Mouse (Mus musculus) hindbrain, embryonic 12.5 days (tissue): ENCODE results near the gene Fam83f. TPM values are rescaled to one million over a fixed set of nuclear protein-coding genes. Genes with fewer than 3 reads are reported as not detected.

ENCODE experiments used
- ATAC-seq: fragments of 200-750 bp; cut with Nextera tagmentation; 2 replicates; pipeline ENCODE4 v1.8.0; 2017; ENCODE audit warnings: moderate TSS enrichment; ENCODE audit not compliant: low FRiP score
- H3K27ac ChIP-seq: fragments of 300-500 bp; sonication (generic); 2 replicates; pipeline ENCODE4 v1.5.1; 2016; ENCODE audit warnings: mild to moderate bottlenecking
- H3K27me3 ChIP-seq: fragments of 300-500 bp; sonication (generic); 2 replicates; pipeline ENCODE4 v1.6.1; 2016; ENCODE audit warnings: mild to moderate bottlenecking
- H3K36me3 ChIP-seq: fragments of 300-500 bp; sonication (generic); 2 replicates; pipeline ENCODE4 v1.6.1; 2016; ENCODE audit warnings: mild to moderate bottlenecking
- H3K4me1 ChIP-seq: fragments of 300-500 bp; sonication (generic); 2 replicates; pipeline ENCODE4 v1.6.1; 2016
- H3K4me2 ChIP-seq: fragments of 300-500 bp; sonication (generic); replicated peaks from 2 replicates; pipeline ENCODE4 v1.6.1; 2016; ENCODE audit warnings: mild to moderate bottlenecking
- H3K4me3 ChIP-seq: fragments of 300-500 bp; sonication (generic); 2 replicates; pipeline ENCODE4 v1.5.1; 2016; ENCODE audit warnings: mild to moderate bottlenecking
- H3K9ac ChIP-seq: fragments of 300-500 bp; sonication (generic); 2 replicates; pipeline ENCODE4 v1.6.1; 2016; ENCODE audit warnings: mild to moderate bottlenecking, moderate library complexity
- H3K9me3 ChIP-seq: fragments of 300-500 bp; sonication (generic); replicated peaks from 2 replicates; pipeline ENCODE4 v1.6.1; 2016; ENCODE audit warnings: mild to moderate bottlenecking
- WGBS: fragments of 180-500 bp; shearing (Covaris S2); methylation state at CpG from one replicate; pipeline ENCODE4 v1.1.7; 2016; 5-methylcytosine and 5-hydroxymethylcytosine counted together
- polyA plus RNA-seq: library from polyadenylated mRNA; unstranded; fragments of >200 nt; fragmentation: Nextera tagmentation; extraction: Ambion mirVana; gene quantifications from 2 replicates; pipeline ENCODE4 v1.2.1, GENCODE M21; 2016

The Fam83f gene
- polyA plus RNA-seq, 1 experiment from 2014 or later = 0.74 TPM

DNA sequence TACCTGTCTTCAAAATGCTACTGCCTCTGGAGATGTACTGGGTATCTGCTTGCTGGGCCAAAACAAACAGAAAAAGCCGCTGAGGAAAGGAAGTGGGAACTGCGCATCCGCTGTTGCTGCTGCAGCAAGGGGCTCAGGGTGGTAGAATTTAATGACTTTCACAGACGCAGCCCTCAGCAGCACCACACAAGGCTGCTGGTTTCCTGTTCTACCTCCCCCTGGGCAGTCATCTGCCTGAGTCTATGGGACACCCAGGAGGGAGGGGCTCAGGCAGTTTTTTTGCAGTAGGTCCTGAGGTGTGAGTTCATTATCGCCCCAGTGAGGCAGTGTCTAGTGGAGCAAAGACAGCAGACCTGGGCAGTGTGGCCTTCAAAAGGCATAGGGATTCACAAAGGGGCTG, 25.9 kb downstream of the Fam83f start:
- H3K36me3 ChIP-seq = no peaks in the 10 kb centered on the region
- no peak overlapping the region for H3K4me3 ChIP-seq
- no peak for ATAC-seq
- no peak overlapping the region for H3K9ac ChIP-seq
- WGBS = 60% methylated on average over 5 of the region's 5 CpGs
- no peak overlapping the region for H3K4me2 ChIP-seq
- no peaks in the 10 kb centered on the region; the same call in 1 of the 2 replicates for H3K9me3 ChIP-seq
- peaks cover 23% of the 10 kb centered on the region for H3K4me1 ChIP-seq
- H3K27ac ChIP-seq = no peak overlapping the region; the same call in 1 of the 2 replicates
- H3K27me3 ChIP-seq = 0 out of 2 replicates have a peak, but pooled peaks cover 4% of the 10 kb centered on the region

DNA sequence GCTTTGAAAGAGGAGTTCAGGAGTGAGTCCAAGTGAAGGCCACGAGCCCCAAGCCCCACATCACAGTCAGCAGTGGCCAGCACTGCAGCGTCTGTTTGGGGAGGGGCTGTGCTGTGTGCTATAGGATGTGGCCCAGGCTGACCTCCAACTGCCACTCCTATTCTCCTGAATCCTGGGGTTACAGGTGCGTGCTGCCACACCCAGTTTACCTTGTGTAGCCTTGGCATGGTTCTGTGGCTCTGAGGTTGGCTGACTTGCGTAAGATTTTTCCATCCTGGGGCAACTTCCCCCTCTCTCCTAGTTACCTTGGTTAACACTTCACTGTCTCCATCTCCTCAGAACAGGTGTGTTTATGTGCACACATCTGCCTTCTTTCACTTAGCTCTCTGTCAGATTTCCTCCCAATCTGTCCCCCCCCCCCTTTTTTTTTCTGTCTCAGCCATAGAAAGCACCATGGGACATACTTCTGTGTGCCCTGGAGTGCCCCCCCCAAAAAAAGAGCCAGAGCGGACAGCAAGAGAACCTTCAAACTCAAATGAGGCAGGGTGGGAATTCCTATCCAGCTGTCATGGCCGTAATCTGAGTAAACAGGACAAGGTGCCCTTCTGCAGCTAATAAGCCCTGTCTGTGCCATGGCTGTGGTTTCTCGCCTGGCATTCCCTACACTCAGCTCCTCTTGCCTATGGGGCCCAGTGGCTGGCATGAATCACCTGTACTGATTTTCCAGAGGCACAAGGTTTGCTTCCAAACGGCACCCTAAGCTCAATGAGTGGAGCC, 30.0 kb downstream of the Fam83f start:
- no peak overlapping the region for H3K9ac ChIP-seq

DNA sequence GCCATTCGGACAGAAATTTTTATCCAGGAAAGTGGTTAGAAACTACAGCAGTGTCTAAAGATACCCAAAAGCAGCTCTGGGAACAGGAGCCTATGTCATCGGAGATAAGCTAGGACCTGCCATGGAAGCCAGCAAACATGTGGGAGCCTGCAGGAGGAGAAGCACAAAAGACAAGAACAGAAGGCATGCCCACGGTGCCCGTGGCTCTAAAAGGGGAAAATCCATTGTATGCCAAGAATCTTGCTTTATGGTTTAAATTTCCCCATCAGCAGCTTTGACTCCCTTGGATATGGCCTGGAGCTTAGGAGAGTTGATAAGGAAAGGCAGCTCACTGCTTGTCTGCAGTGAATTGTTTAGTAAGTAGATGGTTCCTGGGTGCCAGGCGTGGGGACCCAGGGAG, 31.3 kb downstream of the Fam83f start:
- H3K9ac ChIP-seq = no peak overlapping the region

More for the DNA sequence above, 30.0 kb downstream of the Fam83f start:
- H3K27ac ChIP-seq = no peak overlapping the region
- no peaks in the 10 kb centered on the region for H3K27me3 ChIP-seq
- no peak for ATAC-seq
- no peak overlapping the region for H3K4me3 ChIP-seq
- H3K36me3 ChIP-seq = no peaks in the 10 kb centered on the region
- H3K4me2 ChIP-seq = no peak overlapping the region
- no peaks in the 10 kb centered on the region for H3K9me3 ChIP-seq
- whole genome bisulfite sequencing = 70% methylated on average over 8 of the region's 8 CpGs
- peaks cover 12% of the 10 kb centered on the region for H3K4me1 ChIP-seq

DNA sequence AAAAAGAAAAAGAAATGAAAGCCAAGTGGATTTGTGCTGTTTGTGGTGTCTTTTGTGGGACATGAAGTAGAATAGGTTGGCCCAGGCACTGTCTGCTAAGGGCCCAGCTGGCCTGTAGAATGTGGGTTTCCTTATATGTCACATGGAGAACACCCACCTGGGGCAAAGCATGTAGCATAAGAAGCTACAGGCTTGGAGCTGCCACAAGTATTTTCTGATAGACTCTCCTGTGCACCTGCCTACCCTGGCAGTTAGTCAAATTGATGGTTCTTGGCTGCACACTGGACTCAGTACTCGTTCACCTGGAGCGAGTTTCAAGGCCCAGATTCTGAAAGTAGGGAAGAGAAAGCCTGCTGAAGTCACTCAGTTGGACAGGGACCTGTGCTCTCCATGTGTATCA, 31.8 kb downstream of the Fam83f start:
- Histone ChIP-seq H3K4me1 (peaks cover 19% of the 10 kb centered on the region), H3K27me3 (no peaks in the 10 kb centered on the region), H3K9ac (no peak overlapping the region), H3K36me3 (no peaks in the 10 kb centered on the region), H3K4me3 (no peak overlapping the region), H3K4me2 (no peak overlapping the region), H3K27ac (no peak overlapping the region), H3K9me3 (no peaks in the 10 kb centered on the region)
- 65% methylated on average over 2 of the region's 2 CpGs for WGBS
- ATAC-seq = no peak

More for the DNA sequence above, 31.3 kb downstream of the Fam83f start:
- Histone ChIP-seq H3K27me3 (no peaks in the 10 kb centered on the region), H3K4me3 (no peak overlapping the region), H3K27ac (no peak overlapping the region), H3K9me3 (no peaks in the 10 kb centered on the region), H3K36me3 (no peaks in the 10 kb centered on the region), H3K4me2 (no peak overlapping the region), H3K4me1 (peaks cover 19% of the 10 kb centered on the region)
- 87% methylated on average over 5 of the region's 5 CpGs for WGBS
- ATAC-seq = no peak

DNA sequence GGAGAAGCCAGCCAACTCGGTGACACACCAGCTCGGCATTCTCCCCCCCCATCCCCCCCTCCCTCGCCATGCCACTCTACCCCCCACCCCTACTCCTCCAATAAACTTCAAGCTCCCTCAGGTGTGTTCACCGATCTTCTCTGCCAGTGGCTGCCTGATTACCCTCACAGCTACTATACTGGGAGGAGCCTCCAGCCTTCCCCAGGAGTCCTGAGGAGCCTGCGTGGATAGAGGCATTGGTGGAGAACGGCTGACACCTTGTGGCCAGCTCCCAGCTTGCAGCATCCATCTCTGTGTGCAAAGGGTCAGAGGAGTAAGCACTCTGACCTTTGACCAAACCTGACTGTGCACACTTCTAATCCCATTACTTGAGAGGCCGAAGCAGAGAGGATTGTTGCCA, 32.6 kb downstream of the Fam83f start:
- 6% methylated on average over 7 of the region's 7 CpGs for WGBS
- peak; percentile 76 for ATAC-seq
- H3K27me3 ChIP-seq = no peaks in the 10 kb centered on the region
- H3K27ac ChIP-seq = no peak overlapping the region
- H3K9me3 ChIP-seq = no peaks in the 10 kb centered on the region
- no peak overlapping the region for H3K4me3 ChIP-seq
- no peak overlapping the region for H3K4me2 ChIP-seq
- H3K9ac ChIP-seq = no peak overlapping the region
- peaks cover 19% of the 10 kb centered on the region for H3K4me1 ChIP-seq
- H3K36me3 ChIP-seq = no peaks in the 10 kb centered on the region

DNA sequence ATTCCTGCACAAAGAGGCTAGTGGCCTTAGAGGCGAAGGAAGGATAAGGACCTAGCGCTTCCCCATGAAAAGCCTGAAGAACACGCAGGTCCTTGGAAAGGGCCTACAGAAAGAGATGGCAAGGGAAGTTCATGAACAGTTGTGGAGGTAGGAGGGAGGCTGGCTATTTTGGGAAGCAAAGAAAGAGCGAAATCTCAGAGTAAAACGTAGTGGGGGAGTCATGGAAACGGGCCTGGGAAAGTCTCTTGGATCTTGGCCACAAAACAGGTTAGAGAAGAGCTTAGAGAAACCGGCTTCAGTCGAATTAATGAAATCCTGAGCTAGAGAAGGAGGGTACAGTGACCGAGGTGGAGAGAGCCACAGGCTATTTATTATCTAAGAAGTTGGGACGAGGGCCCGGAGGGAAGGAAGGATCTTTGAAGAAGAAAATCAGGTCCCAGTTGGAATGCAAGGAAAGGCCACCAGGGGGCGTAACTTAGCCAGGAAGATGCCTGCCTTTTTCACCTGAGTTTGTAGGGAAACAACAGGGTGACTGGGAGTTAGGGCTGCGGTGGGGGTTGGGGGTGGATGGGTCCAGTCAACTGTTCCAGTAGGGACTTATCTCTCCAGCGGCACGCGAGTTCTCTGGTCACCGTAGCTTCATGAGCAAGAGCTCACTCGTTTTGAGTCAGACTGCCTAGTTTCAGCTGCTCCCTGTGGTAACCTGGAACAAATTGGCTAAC, 34.3 kb downstream of the Fam83f start:
- H3K36me3 ChIP-seq = no peaks in the 10 kb centered on the region
- peaks cover 19% of the 10 kb centered on the region for H3K4me1 ChIP-seq
- no peaks in the 10 kb centered on the region for H3K27me3 ChIP-seq
- peak overlapping the region; percentile 52; the same call in 1 of the 2 replicates for H3K27ac ChIP-seq
- H3K9me3 ChIP-seq = no peaks in the 10 kb centered on the region
- peak overlapping the region; percentile 50 for H3K4me2 ChIP-seq
- peak overlapping the region; percentile 49; the same call in 1 of the 2 replicates for H3K9ac ChIP-seq
- 0 out of 2 replicates have a peak overlapping the region, but pooled peaks have one; percentile 11 for H3K4me3 ChIP-seq
- WGBS = 30% methylated on average over 18 of the region's 18 CpGs
- no peak for ATAC-seq

DNA sequence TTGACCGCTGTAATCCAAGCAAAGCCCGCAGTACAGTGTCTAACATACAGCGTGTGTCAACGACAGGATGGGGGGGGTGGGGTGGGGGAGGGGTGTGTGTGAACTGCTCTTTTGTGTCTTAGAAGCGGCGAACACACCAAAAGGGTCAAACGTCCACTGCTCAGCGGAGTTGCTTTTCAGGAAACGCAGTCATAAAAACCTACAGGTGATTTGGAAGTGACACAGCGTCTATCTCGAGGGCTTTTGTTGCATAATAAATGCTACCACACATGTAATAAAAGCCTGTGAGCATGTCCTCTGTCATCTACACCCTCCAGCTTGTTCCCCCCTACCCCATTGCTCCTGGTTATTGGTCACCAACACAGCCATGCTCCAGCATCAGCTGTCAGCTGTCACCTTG, 34.9 kb downstream of the Fam83f start:
- peak overlapping the region; percentile 50 for H3K4me2 ChIP-seq
- ATAC-seq = no peak

DNA sequence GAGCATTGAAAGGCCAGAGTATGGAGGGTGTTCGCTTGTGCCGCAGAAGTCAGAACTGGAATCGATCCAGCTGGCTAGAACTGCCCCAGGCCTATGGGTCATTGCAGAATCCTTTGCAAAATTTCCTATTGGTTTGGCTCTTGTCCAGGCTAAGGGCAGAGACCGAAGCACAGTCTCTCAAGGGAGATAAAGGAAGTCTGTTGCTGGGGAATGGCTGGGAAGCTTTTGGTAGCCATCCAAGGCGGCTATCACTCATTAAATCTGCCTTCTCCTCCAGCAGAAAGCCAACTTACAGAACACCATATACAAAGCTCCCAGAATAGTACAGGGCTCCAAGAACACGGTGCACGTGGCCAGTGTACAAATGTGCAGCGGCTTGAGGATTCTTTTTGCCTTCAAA, 35.4 kb downstream of the Fam83f start:
- ATAC-seq = no peak
- Histone ChIP-seq H3K9ac (no peak overlapping the region), H3K27ac (peak overlapping the region; percentile 52), H3K4me2 (peak overlapping the region; percentile 50; the same call in 1 of the 2 replicates), H3K27me3 (no peaks in the 10 kb centered on the region), H3K4me1 (peaks cover 19% of the 10 kb centered on the region), H3K9me3 (no peaks in the 10 kb centered on the region), H3K36me3 (no peaks in the 10 kb centered on the region), H3K4me3 (no peak overlapping the region)
- 75% methylated on average over 8 of the region's 8 CpGs for WGBS

More for the DNA sequence above, 34.9 kb downstream of the Fam83f start:
- peak overlapping the region; percentile 49; the same call in 1 of the 2 replicates for H3K9ac ChIP-seq
- no peaks in the 10 kb centered on the region for H3K9me3 ChIP-seq
- peaks cover 19% of the 10 kb centered on the region for H3K4me1 ChIP-seq
- WGBS = 26% methylated on average over 11 of the region's 11 CpGs
- 0 out of 2 replicates have a peak overlapping the region, but pooled peaks have one; percentile 11 for H3K4me3 ChIP-seq
- peak overlapping the region; percentile 52; the same call in 1 of the 2 replicates for H3K27ac ChIP-seq
- no peaks in the 10 kb centered on the region for H3K27me3 ChIP-seq
- H3K36me3 ChIP-seq = no peaks in the 10 kb centered on the region

DNA sequence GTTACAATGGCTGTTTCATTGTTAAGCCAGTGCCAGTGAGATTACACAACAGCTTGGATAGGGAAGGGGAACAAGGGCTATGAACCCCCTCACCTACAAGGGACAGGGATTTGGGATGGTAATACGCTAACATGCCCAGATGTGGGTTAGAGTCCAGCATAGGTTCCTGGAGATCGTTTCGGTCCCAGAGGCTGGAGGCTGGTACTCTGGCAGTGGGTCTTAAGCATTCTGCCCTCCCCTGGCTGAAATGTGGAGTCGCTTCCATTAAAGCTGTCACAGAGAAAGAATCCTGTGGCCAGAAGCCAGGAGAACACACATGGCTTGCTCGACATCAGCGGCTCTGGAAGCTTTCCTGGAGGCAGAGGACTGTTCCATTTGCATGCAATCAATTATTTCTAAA, 37.9 kb downstream of the Fam83f start:
- no peak overlapping the region for H3K27ac ChIP-seq
- no peak overlapping the region for H3K4me3 ChIP-seq
- ATAC-seq = no peak
- no peaks in the 10 kb centered on the region for H3K36me3 ChIP-seq
- H3K9ac ChIP-seq = no peak overlapping the region
- no peak overlapping the region for H3K4me2 ChIP-seq
- H3K4me1 ChIP-seq = peaks cover 25% of the 10 kb centered on the region
- WGBS = 61% methylated on average over 6 of the region's 6 CpGs
- no peaks in the 10 kb centered on the region for H3K27me3 ChIP-seq
- no peaks in the 10 kb centered on the region for H3K9me3 ChIP-seq

DNA sequence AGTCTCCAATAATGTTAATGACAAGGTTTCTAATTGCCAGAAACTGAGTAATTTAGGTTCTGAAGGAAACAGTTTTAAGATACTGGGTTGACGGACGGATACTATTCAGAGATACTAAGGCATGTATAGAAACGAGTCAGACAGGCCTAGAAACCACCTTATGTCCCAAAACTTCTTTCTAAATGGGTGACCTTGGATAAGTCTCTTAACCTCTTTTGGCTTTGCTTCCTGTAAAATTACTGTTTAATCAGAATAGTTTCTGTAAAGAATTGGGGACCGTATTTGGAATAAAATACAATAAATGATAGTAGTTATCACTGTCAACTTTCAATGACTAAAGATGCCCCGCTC, 38.6 kb downstream of the Fam83f start:
- H3K9me3 ChIP-seq = no peaks in the 10 kb centered on the region
- whole genome bisulfite sequencing = 13% methylated on average over 5 of the region's 5 CpGs
- no peaks in the 10 kb centered on the region for H3K36me3 ChIP-seq
- ATAC-seq = no peak
- peak overlapping the region; percentile 96 for H3K4me3 ChIP-seq
- H3K4me2 ChIP-seq = peak overlapping the region; percentile 93
- H3K9ac ChIP-seq = no peak overlapping the region
- no peaks in the 10 kb centered on the region for H3K27me3 ChIP-seq
- no peak overlapping the region; the same call in 1 of the 2 replicates for H3K27ac ChIP-seq
- H3K4me1 ChIP-seq = peaks cover 25% of the 10 kb centered on the region

DNA sequence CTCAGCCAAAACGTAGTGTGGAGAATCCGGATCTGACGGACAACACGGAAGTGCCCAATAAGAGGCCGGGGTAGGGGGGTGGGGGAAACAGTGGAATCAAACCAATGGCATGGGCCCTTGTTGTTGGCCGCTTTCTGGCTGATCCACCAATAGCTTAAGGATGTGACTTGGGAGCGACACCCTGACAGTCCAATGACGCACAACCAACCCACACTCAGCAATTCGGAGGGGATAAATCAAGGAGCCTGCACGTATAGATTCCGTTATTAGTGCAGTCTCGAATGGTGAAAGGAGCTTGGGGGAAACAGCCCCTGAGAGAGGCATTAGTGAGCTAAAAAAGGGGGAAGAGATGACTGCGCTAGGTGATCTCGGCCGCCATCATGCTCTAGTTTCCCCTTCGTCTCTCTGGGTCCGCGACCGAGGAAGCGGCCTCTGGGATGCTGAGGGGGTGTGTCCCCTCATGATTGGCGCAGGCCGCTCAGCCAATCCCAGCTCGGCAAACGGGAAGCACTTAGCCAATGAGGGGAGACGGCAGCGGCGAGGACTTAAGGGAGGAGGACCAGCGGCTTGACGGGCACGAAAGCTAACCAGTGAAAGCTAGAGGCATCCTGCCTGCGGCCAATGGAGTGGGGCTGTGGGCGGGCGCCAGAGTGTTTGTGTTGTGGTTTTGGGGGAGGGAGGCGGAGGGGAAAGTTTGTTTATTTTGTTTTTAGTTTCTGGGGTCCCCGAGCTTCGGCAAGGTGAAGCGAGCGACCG, 39.1 kb downstream of the Fam83f start, which contains the start of gene Tnrc6b:
Gene Tnrc6b (plus strand): TSS at position 706 of the 756 bp plus-strand sequence.
- Histone ChIP-seq H3K4me2 (peak within 1 kb of the TSS; percentile 93), H3K27ac (peak within 1 kb of the TSS; percentile 90), H3K9ac (peak within 1 kb of the TSS; percentile 86), H3K4me3 (peak within 1 kb of the TSS; percentile 96), H3K27me3 (no peaks in the 10 kb centered on the region), H3K4me1 (peaks cover 25% of the 10 kb centered on the region), H3K9me3 (no peaks in the 10 kb centered on the region), H3K36me3 (no peaks in the 10 kb centered on the region)
- peak; percentile 98 for ATAC-seq
- under 1% methylated on average over 39 of the region's 39 CpGs for WGBS
